Mouse (Mus musculus) gastrocnemius, postnatal 10 days (tissue): ENCODE results near the gene Gxylt2. TPM values are rescaled to one million over a fixed set of nuclear protein-coding genes. Genes with fewer than 3 reads are reported as not detected.

Experiments used
- DNase-seq: peaks from one replicate; pipeline ENCODE4 v3.0.0; 2021; ENCODE audit warnings: mixed read lengths
- total RNA-seq, 2 experiments: library from RNA; stranded (reverse); gene quantifications; 2 replicates each; pipeline ENCODE4 v1.2.3; 2021

Gene Gxylt2
- total RNA-seq, 2 experiments from 2014 or later, result 5.0 to 7.9 TPM

DNA sequence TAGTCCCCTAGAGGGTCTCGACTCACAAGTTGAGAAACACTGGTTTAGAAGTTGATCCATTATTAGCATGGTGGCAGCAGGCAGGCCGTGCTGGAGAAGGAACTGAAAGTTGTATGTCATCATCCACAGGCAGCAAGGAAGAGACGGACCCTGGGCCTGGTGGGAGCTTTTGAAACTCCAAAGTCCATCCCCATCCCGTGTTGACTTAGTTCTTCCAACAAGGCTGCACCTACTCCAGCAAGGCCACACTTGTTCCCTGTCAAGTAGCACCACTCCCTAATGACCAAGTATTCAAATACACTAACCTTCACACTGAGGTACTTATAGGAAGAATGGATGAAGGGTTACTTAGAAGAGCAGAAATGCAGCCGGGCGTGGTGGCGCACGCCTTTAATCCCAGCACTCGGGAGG lies 146.1 kb downstream of the Gxylt2 start:
- DNase-seq, result no peak

DNA sequence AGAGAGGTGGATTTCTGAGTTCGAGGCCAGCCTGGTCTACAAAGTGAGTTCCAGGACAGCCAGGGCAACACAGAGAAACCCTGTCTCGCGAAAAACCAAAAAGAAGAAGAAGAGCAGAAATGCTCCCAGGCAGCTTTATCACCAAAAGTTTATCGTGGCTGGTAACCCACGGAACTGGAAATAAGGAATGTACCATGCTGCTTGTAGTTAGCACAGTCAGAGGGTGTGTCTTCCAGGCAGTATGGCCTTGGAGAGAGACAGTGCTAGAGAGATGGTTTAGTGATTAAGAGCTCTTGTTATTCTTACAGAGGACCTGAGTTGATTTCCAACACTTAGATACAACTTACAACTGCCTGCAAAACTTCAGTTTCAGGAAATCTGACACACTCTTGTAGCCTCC lies 146.5 kb downstream of the Gxylt2 start:
- no peak for DNase-seq

Other genes starting within 250 kb of the Gxylt2 start
- 1 to 10 TPM; 2.9 to 3.3 TPM for gene Shq1, start 33.6 kb upstream of the Gxylt2 start, total RNA-seq
- gene Ppp4r2, start 128.9 kb downstream of the Gxylt2 start, total RNA-seq, result 10 to 100 TPM; 57.9 to 61.7 TPM